Mouse (Mus musculus): ENCODE measurements around the gene Cdk5.
A peak's percentile ranks its signal among the peaks of the same experiment; 100 is the strongest.

Cdk5 gene

GRCm38 (mm10) chr5:24427981-24428402, 4.7 kb upstream of the Cdk5 start:
- no peak for DNase-seq (ENCODE audit: low read depth, low spot score)

GRCm38 (mm10) chr5:24427285-24427633, 3.9 kb upstream of the Cdk5 start:
- DNase-seq (ENCODE audit: low read depth, low spot score): no peak

GRCm38 (mm10) chr5:24426556-24427284, 3.4 kb upstream of the Cdk5 start:
- DNase-seq (ENCODE audit: low read depth, low spot score): no peak

- DNase-seq (ENCODE audit: low read depth, low spot score): peak; percentile 22
Observed at GRCm38 (mm10) chr5:24426037-24426432, 2.7 kb upstream of the Cdk5 start.

- DNase-seq (ENCODE audit: low read depth, low spot score): peak; percentile 81
Observed at GRCm38 (mm10) chr5:24425421-24426036, 2.2 kb upstream of the Cdk5 start.

- peak; percentile 93 for DNase-seq (ENCODE audit: low read depth, low spot score)
Observed at GRCm38 (mm10) chr5:24424861-24425411, 1.6 kb upstream of the Cdk5 start.

- peak; percentile 62 for DNase-seq (ENCODE audit: low read depth, low spot score)
Observed at GRCm38 (mm10) chr5:24424004-24424781, 863 bp upstream of the Cdk5 start.

GRCm38 (mm10) chr5:24420381-24420780, 2.9 kb downstream of the Cdk5 start:
- DNase-seq (ENCODE audit: low read depth, low spot score): no peak

- no peak for DNase-seq (ENCODE audit: low read depth, low spot score)
Observed at GRCm38 (mm10) chr5:24417587-24417986, 5.7 kb downstream of the Cdk5 start.

- peak; percentile 72 for DNase-seq (ENCODE audit: low read depth, low spot score)
Observed at GRCm38 (mm10) chr5:24416222-24416736, 7.1 kb downstream of the Cdk5 start.

- DNase-seq (ENCODE audit: low read depth, low spot score): no peak
Observed at GRCm38 (mm10) chr5:24413938-24414337, 9.4 kb downstream of the Cdk5 start.

GRCm38 (mm10) chr5:24413042-24413693, 10.2 kb downstream of the Cdk5 start, which contains the start of gene Asic3:
Asic3 (plus strand) TSS chr5:24413392.
- DNase-seq (ENCODE audit: low read depth, low spot score): no peak

- no peak for DNase-seq (ENCODE audit: low read depth, low spot score)
Observed at GRCm38 (mm10) chr5:24412063-24412462, 11.3 kb downstream of the Cdk5 start.

GRCm38 (mm10) chr5:24409466-24409865, 13.9 kb downstream of the Cdk5 start:
- DNase-seq (ENCODE audit: low read depth, low spot score): no peak

- no peak for DNase-seq (ENCODE audit: low read depth, low spot score)
Observed at GRCm38 (mm10) chr5:24408651-24409050, 14.7 kb downstream of the Cdk5 start.

- DNase-seq (ENCODE audit: low read depth, low spot score): no peak
Observed at GRCm38 (mm10) chr5:24405389-24405876, 17.9 kb downstream of the Cdk5 start.

GRCm38 (mm10) chr5:24404594-24405360, 18.6 kb downstream of the Cdk5 start:
- no peak for DNase-seq (ENCODE audit: low read depth, low spot score)

- no peak for DNase-seq (ENCODE audit: low read depth, low spot score)
Observed at GRCm38 (mm10) chr5:24401969-24402368, 21.4 kb downstream of the Cdk5 start.

GRCm38 (mm10) chr5:24400911-24401605, 22.3 kb downstream of the Cdk5 start:
- no peak for DNase-seq (ENCODE audit: low read depth, low spot score)

GRCm38 (mm10) chr5:24400362-24400761, 23.0 kb downstream of the Cdk5 start:
- DNase-seq (ENCODE audit: low read depth, low spot score): no peak
